Mouse (Mus musculus): ENCODE measurements around the gene Rhbdd1.
A peak's percentile ranks its signal among the peaks of the same experiment; 100 is the strongest.

The Rhbdd1 gene

GRCm38 (mm10) chr1:82364468-82364867 is 48.2 kb downstream of the Rhbdd1 start:
- DNase-seq: no peak

GRCm38 (mm10) chr1:82371636-82372428 is 55.6 kb downstream of the Rhbdd1 start:
- no peak for DNase-seq

GRCm38 (mm10) chr1:82373924-82374323 is 57.7 kb downstream of the Rhbdd1 start:
- no peak for DNase-seq

- DNase-seq: no peak
Measured at GRCm38 (mm10) chr1:82374831-82375358, 58.6 kb downstream of the Rhbdd1 start.

- no peak for DNase-seq
Measured at GRCm38 (mm10) chr1:82375452-82375851, 59.2 kb downstream of the Rhbdd1 start.

GRCm38 (mm10) chr1:82381946-82382345 is 65.7 kb downstream of the Rhbdd1 start:
- no peak for DNase-seq

- no peak for DNase-seq
Measured at GRCm38 (mm10) chr1:82384106-82384505, 67.9 kb downstream of the Rhbdd1 start.

- DNase-seq: no peak
Measured at GRCm38 (mm10) chr1:82385054-82385453, 68.8 kb downstream of the Rhbdd1 start.

GRCm38 (mm10) chr1:82385827-82386230 is 69.6 kb downstream of the Rhbdd1 start:
- DNase-seq: no peak

GRCm38 (mm10) chr1:82386814-82387771 is 70.8 kb downstream of the Rhbdd1 start:
- DNase-seq: no peak

- no peak for DNase-seq
Measured at GRCm38 (mm10) chr1:82389371-82389770, 73.1 kb downstream of the Rhbdd1 start.

- DNase-seq: no peak
Measured at GRCm38 (mm10) chr1:82395371-82395770, 79.1 kb downstream of the Rhbdd1 start.

- no peak for DNase-seq
Measured at GRCm38 (mm10) chr1:82407786-82408185, 91.5 kb downstream of the Rhbdd1 start.

- peak in 1 of 2 experiments; percentile 27 for DNase-seq
Measured at GRCm38 (mm10) chr1:82409271-82409670, 93.0 kb downstream of the Rhbdd1 start.

GRCm38 (mm10) chr1:82410548-82410947 is 94.3 kb downstream of the Rhbdd1 start:
- no peak for DNase-seq

- no peak for DNase-seq
Measured at GRCm38 (mm10) chr1:82411521-82411920, 95.3 kb downstream of the Rhbdd1 start.

- no peak for DNase-seq
Measured at GRCm38 (mm10) chr1:82412085-82412484, 95.8 kb downstream of the Rhbdd1 start.

GRCm38 (mm10) chr1:82414434-82415045 is 98.3 kb downstream of the Rhbdd1 start:
- DNase-seq: no peak

GRCm38 (mm10) chr1:82415641-82416040 is 99.4 kb downstream of the Rhbdd1 start:
- DNase-seq: no peak

- DNase-seq: no peak
Measured at GRCm38 (mm10) chr1:82427729-82428128, 111.5 kb downstream of the Rhbdd1 start.

GRCm38 (mm10) chr1:82429061-82429460 is 112.8 kb downstream of the Rhbdd1 start:
- no peak for DNase-seq

GRCm38 (mm10) chr1:82432919-82433648 is 116.8 kb downstream of the Rhbdd1 start:
- peak; percentile 73 to 79 for DNase-seq
